Mouse (Mus musculus) midbrain, embryonic 14.5 days (tissue): ENCODE results near the gene Cdc34b. TPM values are rescaled to one million over a fixed set of nuclear protein-coding genes. Genes with fewer than 3 reads are reported as not detected.

Experiments
- ATAC-seq: fragments of 200-750 bp; cut with Nextera tagmentation; 2 replicates; pipeline ENCODE4 v1.8.0; 2017; ENCODE audit warnings: moderate number of reproducible peaks, moderate library complexity; ENCODE audit not compliant: low FRiP score, low TSS enrichment
- DNase-seq: peaks from one replicate; pipeline ENCODE4 v3.0.0-alpha.2; 2015
- H3K27ac ChIP-seq: fragments of 300-500 bp; sonication (generic); replicated peaks from 2 replicates; pipeline ENCODE4 v1.5.1; 2014; ENCODE audit warnings: mild to moderate bottlenecking, low read depth, low read length, moderate library complexity
- H3K27me3 ChIP-seq: fragments of 300-500 bp; sonication (generic); 2 replicates; pipeline ENCODE4 v1.6.1; 2014; ENCODE audit warnings: low read length, control low read depth, mixed read lengths; ENCODE audit not compliant: control insufficient read depth, insufficient read depth
- H3K36me3 ChIP-seq: fragments of 300-500 bp; sonication (generic); 2 replicates; pipeline ENCODE4 v1.6.1; 2014; ENCODE audit warnings: low read length, control low read depth; ENCODE audit not compliant: control insufficient read depth, insufficient read depth
- H3K4me1 ChIP-seq: fragments of 300-500 bp; sonication (generic); 2 replicates; pipeline ENCODE4 v1.6.1; 2014; ENCODE audit warnings: mild to moderate bottlenecking, antibody characterized with exemption, low read length, control low read depth; ENCODE audit not compliant: control insufficient read depth, insufficient read depth
- H3K4me2 ChIP-seq: fragments of 300-500 bp; sonication (generic); 2 replicates; pipeline ENCODE4 v1.6.1; 2014; ENCODE audit warnings: mild to moderate bottlenecking, low read length, moderate library complexity
- H3K4me3 ChIP-seq: fragments of 300-500 bp; sonication (generic); replicated peaks from 2 replicates; pipeline ENCODE4 v1.5.1; 2014; ENCODE audit warnings: low read depth, low read length
- H3K9ac ChIP-seq: fragments of 300-500 bp; sonication (generic); replicated peaks from 2 replicates; pipeline ENCODE4 v1.6.1; 2014; ENCODE audit warnings: mild to moderate bottlenecking, low read length, moderate library complexity
- H3K9me3 ChIP-seq: fragments of 300-500 bp; sonication (generic); 2 replicates; pipeline ENCODE4 v1.6.1; 2016; ENCODE audit warnings: low read length, control low read depth, mixed read lengths; ENCODE audit not compliant: control insufficient read depth
- polyA plus RNA-seq: library from polyadenylated mRNA; unstranded; fragments of >200 nt; fragmentation: Nextera tagmentation; extraction: Ambion mirVana; gene quantifications from 2 replicates; pipeline ENCODE4 v1.2.1, GENCODE M21; 2014

Gene Cdc34b
- polyA plus RNA-seq, 1 experiment from 2014 or later = not detected

DNA sequence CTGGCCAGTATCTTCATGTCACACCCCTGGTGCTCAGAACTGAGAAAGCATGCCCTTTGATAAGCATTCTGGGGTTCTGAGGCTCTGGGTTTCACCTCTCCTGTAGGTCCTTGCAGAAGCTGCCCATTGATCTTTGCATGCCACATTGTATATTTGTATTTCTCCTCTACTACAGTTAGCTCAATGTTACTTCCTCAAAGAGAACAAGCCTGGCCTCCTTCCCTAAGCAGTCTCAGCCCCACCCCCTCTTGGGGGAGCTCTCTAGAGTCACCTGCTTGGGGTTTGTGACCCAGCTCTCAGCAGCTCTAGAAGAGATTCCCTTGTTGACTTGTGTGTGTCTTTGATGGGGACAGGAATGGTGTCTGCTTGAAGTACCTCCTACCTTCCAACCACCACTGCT is 50.1 kb downstream of the Cdc34b start:
- Histone ChIP-seq H3K4me1 (no peaks in the 10 kb centered on the region), H3K4me2 (no peak overlapping the region), H3K4me3 (no peak overlapping the region), H3K9ac (no peak overlapping the region), H3K27ac (no peak overlapping the region), H3K9me3 (no peaks in the 10 kb centered on the region), H3K36me3 (no peaks in the 10 kb centered on the region), H3K27me3 (no peaks in the 10 kb centered on the region)
- DNase-seq (no peak), ATAC-seq (no peak)

Other genes with a start within 250 kb of the Cdc34b start
- 0.23 and 0.43 TPM in 2 replicates for gene Epn3, start 241.8 kb upstream of the Cdc34b start, polyA plus RNA-seq
- 2.1 and 3.3 TPM in 2 replicates for gene Mycbpap, start 220.0 kb upstream of the Cdc34b start, polyA plus RNA-seq
- gene Rsad1, start 192.5 kb upstream of the Cdc34b start, polyA plus RNA-seq = 5.9 and 8.0 TPM in 2 replicates
- gene Chad, start 176.7 kb upstream of the Cdc34b start, polyA plus RNA-seq = 0.18 TPM in 1 of 2 replicates, not detected in the other
- 1.1 and 2.0 TPM in 2 replicates for gene Acsf2, start 139.9 kb upstream of the Cdc34b start, polyA plus RNA-seq
- gene Lrrc59, start 112.0 kb upstream of the Cdc34b start, polyA plus RNA-seq = 118 and 138 TPM in 2 replicates
- gene Mrpl27, start 88.0 kb upstream of the Cdc34b start, polyA plus RNA-seq = 115 and 131 TPM in 2 replicates
- gene Eme1, start 87.8 kb upstream of the Cdc34b start, polyA plus RNA-seq = 2.2 and 4.4 TPM in 2 replicates
- 11.0 and 13.0 TPM in 2 replicates for gene Xylt2, start 64.3 kb upstream of the Cdc34b start, polyA plus RNA-seq
- gene Gm11541, start 37.3 kb upstream of the Cdc34b start, polyA plus RNA-seq = not detected in 2 replicates
- not detected in 2 replicates for gene Tmem92, start 40.9 kb downstream of the Cdc34b start, polyA plus RNA-seq
- 0.98 and 64.7 TPM in 2 replicates for gene Col1a1, start 194.4 kb downstream of the Cdc34b start, polyA plus RNA-seq
- not detected in 2 replicates for gene Hils1, start 225.8 kb downstream of the Cdc34b start, polyA plus RNA-seq
- not detected in 2 replicates for gene Sgca, start 234.5 kb downstream of the Cdc34b start, polyA plus RNA-seq
- gene Ppp1r9b, start 249.3 kb downstream of the Cdc34b start, polyA plus RNA-seq = 27.1 and 27.6 TPM in 2 replicates